Mouse (Mus musculus) left cerebral cortex, adult 11 months (tissue): ENCODE measurements around the gene Tssk2.

Experiments used
- DNase-seq: peaks from one replicate; pipeline ENCODE4 v3.0.0; 2022; ENCODE audit warnings: low spot score

Tssk2 gene

DNA sequence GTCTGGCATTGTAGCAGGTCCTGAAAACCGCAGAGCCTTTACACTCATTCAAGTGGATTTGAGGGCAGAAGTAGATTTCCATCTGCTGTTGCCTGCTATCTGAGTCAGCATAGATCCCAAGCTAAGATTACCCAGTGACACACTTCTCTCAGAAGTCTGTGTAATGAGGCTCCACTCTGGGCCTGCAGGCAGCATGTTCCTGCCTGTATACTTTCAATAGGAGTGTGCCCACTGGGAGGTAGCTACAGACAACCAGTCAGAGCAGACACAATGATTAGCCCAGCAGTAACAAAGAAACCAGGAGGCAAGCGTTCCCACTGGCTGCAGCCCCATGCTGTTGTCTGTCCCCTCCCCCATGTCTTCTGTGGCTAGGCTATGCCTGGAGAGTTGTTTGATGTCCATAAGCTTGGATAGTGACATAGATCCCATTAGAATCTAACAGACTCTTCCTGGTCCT is 51.0 kb downstream of the Tssk2 start:
- DNase-seq, result no peak
